Mouse (Mus musculus): ENCODE results near the gene Serpinb9b. TPM values are rescaled to one million over a fixed set of nuclear protein-coding genes. Genes with fewer than 3 reads are reported as not detected.

Serpinb9b gene
- polyA plus RNA-seq, 1 experiment, result 0.21 TPM

- WGBS, result 83% methylated on average over 2 of the region's 3 CpGs
- H3K4me1 ChIP-seq (ENCODE audit: control insufficient read depth, insufficient read depth, low read length), result no peaks in the 10 kb centered on the region
- no peak for DNase-seq
- no peak overlapping the region for H3K4me3 ChIP-seq (replicated peaks; ENCODE audit: extremely low read depth, low read depth, low read length)
- no peak for TF ChIP-seq POLR2A (IDR thresholded peaks at IDR 0.05; ENCODE audit: borderline replicate concordance, extremely low read depth, low read depth, low read length)
- no peak for TF ChIP-seq CTCF (IDR thresholded peaks at IDR 0.05; ENCODE audit: insufficient read depth, low read length)
Observed at GRCm38 (mm10) chr13:33030281-33030680, 3.1 kb downstream of the Serpinb9b start.

GRCm38 (mm10) chr13:33035506-33035905 is 8.3 kb downstream of the Serpinb9b start:
- Histone ChIP-seq H3K4me3 (replicated peaks; ENCODE audit: extremely low read depth, low read depth, low read length) (no peak overlapping the region), H3K4me1 (ENCODE audit: control insufficient read depth, insufficient read depth, low read length) (no peaks in the 10 kb centered on the region)
- whole genome bisulfite sequencing, result 83% methylated on average over 1 of the region's 1 CpGs
- no peak for TF ChIP-seq POLR2A (IDR thresholded peaks at IDR 0.05; ENCODE audit: borderline replicate concordance, extremely low read depth, low read depth, low read length)
- no peak for TF ChIP-seq CTCF (IDR thresholded peaks at IDR 0.05; ENCODE audit: insufficient read depth, low read length)
- no peak for DNase-seq

- DNase-seq, result no peak
- TF ChIP-seq CTCF (IDR thresholded peaks at IDR 0.05; ENCODE audit: insufficient read depth, low read length), result no peak
- TF ChIP-seq POLR2A (IDR thresholded peaks at IDR 0.05; ENCODE audit: borderline replicate concordance, extremely low read depth, low read depth, low read length), result no peak
- no peaks in the 10 kb centered on the region for H3K4me1 ChIP-seq (ENCODE audit: control insufficient read depth, insufficient read depth, low read length)
- 98% methylated on average over 3 of the region's 3 CpGs for WGBS
- H3K4me3 ChIP-seq (replicated peaks; ENCODE audit: extremely low read depth, low read depth, low read length), result no peak overlapping the region
Observed at GRCm38 (mm10) chr13:33043542-33043941, 16.3 kb downstream of the Serpinb9b start.

- Histone ChIP-seq H3K4me1 (ENCODE audit: control insufficient read depth, insufficient read depth, low read length) (no peaks in the 10 kb centered on the region; the same call in 1 of the 2 replicates), H3K4me3 (replicated peaks; ENCODE audit: extremely low read depth, low read depth, low read length) (no peak overlapping the region)
- WGBS, result 82% methylated on average over 2 of the region's 2 CpGs
- TF ChIP-seq POLR2A (IDR thresholded peaks at IDR 0.05; ENCODE audit: borderline replicate concordance, extremely low read depth, low read depth, low read length) (no peak), CTCF (IDR thresholded peaks at IDR 0.05; ENCODE audit: insufficient read depth, low read length) (no peak)
- no peak for DNase-seq
Observed at GRCm38 (mm10) chr13:33047234-33047633, 20.0 kb downstream of the Serpinb9b start.

GRCm38 (mm10) chr13:33048187-33048586 is 21.0 kb downstream of the Serpinb9b start:
- Histone ChIP-seq H3K4me3 (replicated peaks; ENCODE audit: extremely low read depth, low read depth, low read length) (no peak overlapping the region), H3K4me1 (ENCODE audit: control insufficient read depth, insufficient read depth, low read length) (no peaks in the 10 kb centered on the region; the same call in 1 of the 2 replicates)
- no peak for DNase-seq
- no peak for TF ChIP-seq POLR2A (IDR thresholded peaks at IDR 0.05; ENCODE audit: borderline replicate concordance, extremely low read depth, low read depth, low read length)
- TF ChIP-seq CTCF (IDR thresholded peaks at IDR 0.05; ENCODE audit: insufficient read depth, low read length), result no peak
- WGBS, result 48% methylated on average over 4 of the region's 4 CpGs

- TF ChIP-seq POLR2A (IDR thresholded peaks at IDR 0.05; ENCODE audit: borderline replicate concordance, extremely low read depth, low read depth, low read length), result no peak
- TF ChIP-seq CTCF (IDR thresholded peaks at IDR 0.05; ENCODE audit: insufficient read depth, low read length), result no peak
- Histone ChIP-seq H3K4me1 (ENCODE audit: control insufficient read depth, insufficient read depth, low read length) (no peaks in the 10 kb centered on the region; the same call in 1 of the 2 replicates), H3K4me3 (replicated peaks; ENCODE audit: extremely low read depth, low read depth, low read length) (no peak overlapping the region)
- WGBS, result 40% methylated on average over 3 of the region's 3 CpGs
- DNase-seq, result no peak
Observed at GRCm38 (mm10) chr13:33051697-33052096, 24.5 kb downstream of the Serpinb9b start.

- 35% methylated on average over 1 of the region's 1 CpGs for WGBS
- Histone ChIP-seq H3K4me1 (ENCODE audit: control insufficient read depth, insufficient read depth, low read length) (peaks cover 10% of the 10 kb centered on the region), H3K4me3 (replicated peaks; ENCODE audit: extremely low read depth, low read depth, low read length) (no peak overlapping the region)
- no peak for TF ChIP-seq POLR2A (IDR thresholded peaks at IDR 0.05; ENCODE audit: borderline replicate concordance, extremely low read depth, low read depth, low read length)
- no peak for TF ChIP-seq CTCF (IDR thresholded peaks at IDR 0.05; ENCODE audit: insufficient read depth, low read length)
- no peak for DNase-seq
Observed at GRCm38 (mm10) chr13:33063048-33063447, 35.8 kb downstream of the Serpinb9b start.

GRCm38 (mm10) chr13:33067387-33067977 is 40.3 kb downstream of the Serpinb9b start:
- no peak for DNase-seq
- 46% methylated on average over 1 of the region's 1 CpGs for WGBS
- H3K4me1 ChIP-seq (ENCODE audit: control insufficient read depth, insufficient read depth, low read length), result peaks cover 10% of the 10 kb centered on the region
- TF ChIP-seq CTCF (IDR thresholded peaks at IDR 0.05; ENCODE audit: insufficient read depth, low read length) (no peak), POLR2A (IDR thresholded peaks at IDR 0.05; ENCODE audit: borderline replicate concordance, extremely low read depth, low read depth, low read length) (no peak)
- H3K4me3 ChIP-seq (replicated peaks; ENCODE audit: extremely low read depth, low read depth, low read length), result no peak overlapping the region

GRCm38 (mm10) chr13:33068164-33068563 is 40.9 kb downstream of the Serpinb9b start:
- peaks cover 8% of the 10 kb centered on the region for H3K4me1 ChIP-seq (ENCODE audit: control insufficient read depth, insufficient read depth, low read length)
- H3K4me3 ChIP-seq (replicated peaks; ENCODE audit: extremely low read depth, low read depth, low read length), result no peak overlapping the region
- 56% methylated on average over 3 of the region's 3 CpGs for WGBS
- no peak for TF ChIP-seq POLR2A (IDR thresholded peaks at IDR 0.05; ENCODE audit: borderline replicate concordance, extremely low read depth, low read depth, low read length)
- TF ChIP-seq CTCF (IDR thresholded peaks at IDR 0.05; ENCODE audit: insufficient read depth, low read length), result no peak
- DNase-seq, result no peak

- TF ChIP-seq POLR2A (IDR thresholded peaks at IDR 0.05; ENCODE audit: borderline replicate concordance, extremely low read depth, low read depth, low read length), result no peak
- 77% methylated on average over 5 of the region's 5 CpGs for WGBS
- Histone ChIP-seq H3K4me3 (replicated peaks; ENCODE audit: extremely low read depth, low read depth, low read length) (no peak overlapping the region), H3K4me1 (ENCODE audit: control insufficient read depth, insufficient read depth, low read length) (no peaks in the 10 kb centered on the region; the same call in 1 of the 2 replicates)
- DNase-seq, result no peak
Observed at GRCm38 (mm10) chr13:33071776-33072175, 44.6 kb downstream of the Serpinb9b start.

Data from lung, adult 2 months (tissue).